Comparison of ENCODE assay signal across 10 mouse cellular contexts in genomic region chr5:66101577-66101976, GRCm38 (mm10).
DNase-seq lines count a peak whose midpoint lies in the region.
"Had no signal": no experiment of that assay in that cellular context is flagged by ENCODE, and none has a peak within 500 bp of the region (broad histone marks: within the 10 kb centered on the region; RNA-seq: fewer than 3 reads in every experiment).

No protein-coding gene starts in this region.

- no peaks in the 10 kb centered on the region for H3K27me3 ChIP-seq in splenic B cell, adult 2 months (ENCODE audit: control insufficient read depth, insufficient read depth, low read length, poor library complexity, severe bottlenecking)
- H3K27me3 ChIP-seq: limb, embryonic 15.5 days had no signal

- DNase-seq in adrenal gland, adult 2 months = peak; percentile 66
- DNase-seq in adrenal gland, adult 18-20 months (ENCODE audit: low spot score in 2 of 2) = no peak
- peak; percentile 52 to 64 for DNase-seq in lung, adult 18-20 months
- no peak for DNase-seq in lung, postnatal 10 days
- peak; percentile 68 to 74 for DNase-seq in kidney, adult 8-10 months
- peak; percentile 58 for DNase-seq in splenic B cell, adult 2 months (ENCODE audit: low read depth, low spot score)
- no peak for DNase-seq in spleen, postnatal 4 days (ENCODE audit: low spot score in 2 of 2)
- DNase-seq in layer of hippocampus, postnatal 25 days (ENCODE audit: extremely low spot score in 1 of 2, low spot score in 1 of 2) = no peak
- DNase-seq: cerebellum, adult 11 months had no signal

- H3K36me3 ChIP-seq in splenic B cell, adult 2 months (ENCODE audit: control insufficient read depth, insufficient read depth, low read length, poor library complexity, severe bottlenecking) = no peaks in the 10 kb centered on the region
- H3K36me3 ChIP-seq: limb, embryonic 15.5 days had no signal

Comparison
In these comparisons a context has a peak if more than half of its experiments do, and no peak if none do; other contexts are left out.
1. DNase-seq: peak in adrenal gland, adult 2 months (single experiment), lung, adult 18-20 months (2 of 2), kidney, adult 8-10 months (2 of 2) and splenic B cell, adult 2 months (single experiment); none in adrenal gland, adult 18-20 months (0 of 2), lung, postnatal 10 days (single experiment), spleen, postnatal 4 days (0 of 2) and layer of hippocampus, postnatal 25 days (0 of 2).